Mouse (Mus musculus) liver, adult 2 months (tissue): Measurements from ENCODE around the gene BC034090. TPM values are rescaled to one million over a fixed set of nuclear protein-coding genes. Genes with fewer than 3 reads are reported as not detected.
A peak's percentile ranks its signal among the peaks of the same experiment; 100 is the strongest.

ENCODE experiments used
- DNase-seq: peaks from one replicate; pipeline ENCODE4 v3.0.0-alpha.2; 2011; ENCODE audit warnings: low read depth, low spot score; ENCODE audit errors: extremely low read depth
- H3K27ac ChIP-seq: fragments of 200-500 bp; replicated peaks from 2 replicates; pipeline ENCODE4 v1.5.1; 2012; ENCODE audit warnings: low read depth, mild to moderate bottlenecking, control low read depth, inconsistent platforms, low read length; ENCODE audit not compliant: insufficient read depth
- H3K27me3 ChIP-seq: fragments of 200-500 bp; 2 replicates; pipeline ENCODE4 v1.6.1; 2012; ENCODE audit warnings: mild to moderate bottlenecking, moderate library complexity, low read length, inconsistent platforms; ENCODE audit not compliant: control insufficient read depth, insufficient read depth
- H3K36me3 ChIP-seq: fragments of 200-500 bp; 2 replicates; pipeline ENCODE4 v1.6.1; 2012; ENCODE audit warnings: low read length, inconsistent platforms; ENCODE audit not compliant: control insufficient read depth, insufficient read depth
- H3K4me1 ChIP-seq: fragments of 200-500 bp; 2 replicates; pipeline ENCODE4 v1.6.1; 2011; ENCODE audit warnings: low read length; ENCODE audit not compliant: control insufficient read depth, insufficient read depth
- H3K4me3 ChIP-seq: fragments of 200-500 bp; 2 replicates; pipeline ENCODE4 v1.5.1; 2011; ENCODE audit warnings: low read depth, mild to moderate bottlenecking, control low read depth, low read length, moderate library complexity; ENCODE audit not compliant: insufficient read depth
- H3K79me2 ChIP-seq: fragments of 200-500 bp; 2 replicates; pipeline ENCODE4 v1.6.1; 2012; ENCODE audit warnings: inconsistent platforms, mild to moderate bottlenecking, low read length, moderate library complexity; ENCODE audit not compliant: control insufficient read depth, insufficient read depth
- H3K9ac ChIP-seq: fragments of 200-500 bp; 2 replicates; pipeline ENCODE4 v1.6.1; 2012; ENCODE audit warnings: low read depth, mild to moderate bottlenecking, control low read depth, inconsistent platforms, low read length
- CTCF ChIP-seq: fragments of 200-500 bp; IDR thresholded peaks from 2 replicates; pipeline ENCODE4 v1.5.1; 2011; ENCODE audit warnings: low read depth, low read length, control low read depth
- POLR2A ChIP-seq: fragments of 200-500 bp; IDR thresholded peaks from 2 replicates; pipeline ENCODE4 v1.6.1; 2011; ENCODE audit warnings: low read length, control low read depth; ENCODE audit not compliant: insufficient read depth; ENCODE audit errors: extremely low read depth
- WGBS: fragments of 180-500 bp; shearing (Covaris S2); methylation state at CpG from one replicate; pipeline ENCODE4 v1.1.7; 2018; 5-methylcytosine and 5-hydroxymethylcytosine counted together
- polyA plus RNA-seq: library from polyadenylated mRNA; depleted of rRNA; stranded (reverse); fragments of >200 nt; gene quantifications from 2 replicates; pipeline ENCODE4 v1.2.3, GENCODE M21; 2012
- total RNA-seq: library from RNA; depleted of rRNA; stranded (reverse); fragments of >200 nt; gene quantifications from 2 replicates; pipeline ENCODE4 v1.2.3, GENCODE M21; 2014

The BC034090 gene
- total and polyA plus RNA-seq, 2 experiments: 0.09 to 0.33 TPM

GRCm38 (mm10) chr1:155205822-155206660 is 38.2 kb downstream of the BC034090 start:
- H3K36me3 ChIP-seq: no peaks in the 10 kb centered on the region
- H3K27ac ChIP-seq: no peak overlapping the region
- 91% methylated on average over 19 of the region's 19 CpGs for WGBS
- no peaks in the 10 kb centered on the region for H3K79me2 ChIP-seq
- H3K4me3 ChIP-seq: no peak overlapping the region
- H3K9ac ChIP-seq: no peak overlapping the region
- no peaks in the 10 kb centered on the region for H3K27me3 ChIP-seq
- no peak for DNase-seq
- H3K4me1 ChIP-seq: peaks cover 14% of the 10 kb centered on the region
- TF ChIP-seq POLR2A (no peak), CTCF (no peak)

- no peak overlapping the region for H3K27ac ChIP-seq
- WGBS: 79% methylated on average over 7 of the region's 7 CpGs
- H3K4me3 ChIP-seq: no peak overlapping the region
- no peaks in the 10 kb centered on the region for H3K79me2 ChIP-seq
- H3K9ac ChIP-seq: no peak overlapping the region
- H3K27me3 ChIP-seq: no peaks in the 10 kb centered on the region
- DNase-seq: no peak
- no peaks in the 10 kb centered on the region for H3K36me3 ChIP-seq
- peaks cover 17% of the 10 kb centered on the region for H3K4me1 ChIP-seq
- no peak for TF ChIP-seq POLR2A
- no peak for TF ChIP-seq CTCF
Measured at GRCm38 (mm10) chr1:155205311-155205710, 38.9 kb downstream of the BC034090 start.

DNA sequence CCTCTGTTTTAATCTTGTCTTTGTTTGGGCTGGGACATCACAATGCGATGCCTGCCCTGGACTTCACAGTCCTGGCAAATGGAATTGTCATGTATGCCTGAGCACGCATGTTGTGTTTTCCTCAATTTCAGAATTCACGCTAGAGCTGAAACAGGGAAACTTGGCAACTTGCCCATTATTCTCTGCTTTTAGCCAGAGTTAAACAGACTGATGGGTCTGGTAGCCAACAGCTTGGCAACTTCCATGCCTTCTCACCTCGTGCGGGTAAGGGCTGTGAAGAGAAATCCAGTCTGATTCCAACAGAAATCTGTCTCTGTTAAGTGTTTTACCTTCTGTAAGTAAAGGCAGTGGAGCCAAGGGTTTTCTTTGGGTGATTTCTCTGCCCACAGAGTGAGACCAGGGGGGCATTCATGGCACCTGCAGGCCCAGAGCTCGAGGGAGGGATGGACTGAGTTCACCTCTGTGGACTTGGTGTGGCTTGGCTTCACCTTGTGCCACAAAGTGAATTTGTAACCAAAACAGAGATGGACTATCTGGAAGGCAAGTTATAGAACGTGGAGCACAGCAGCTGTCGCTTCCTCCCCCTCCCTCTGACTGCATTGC is 39.6 kb downstream of the BC034090 start:
- 36% methylated on average over 8 of the region's 8 CpGs for WGBS
- Histone ChIP-seq H3K27me3 (no peaks in the 10 kb centered on the region), H3K79me2 (no peaks in the 10 kb centered on the region), H3K4me3 (no peak overlapping the region), H3K27ac (no peak overlapping the region; the same call in 1 of the 2 replicates), H3K4me1 (peaks cover 21% of the 10 kb centered on the region), H3K9ac (no peak overlapping the region), H3K36me3 (no peaks in the 10 kb centered on the region)
- peak; percentile 83 for DNase-seq
- TF ChIP-seq CTCF (no peak), POLR2A (no peak)

- 95% methylated on average over 12 of the region's 12 CpGs for WGBS
- no peak for DNase-seq
- H3K9ac ChIP-seq: no peak overlapping the region
- no peaks in the 10 kb centered on the region for H3K36me3 ChIP-seq
- H3K4me1 ChIP-seq: peaks cover 24% of the 10 kb centered on the region
- no peak overlapping the region for H3K4me3 ChIP-seq
- no peak overlapping the region for H3K27ac ChIP-seq
- TF ChIP-seq POLR2A (no peak), CTCF (no peak)
- H3K79me2 ChIP-seq: no peaks in the 10 kb centered on the region
- no peaks in the 10 kb centered on the region for H3K27me3 ChIP-seq
Measured at GRCm38 (mm10) chr1:155203954-155204353, 40.3 kb downstream of the BC034090 start.

- Histone ChIP-seq H3K27ac (no peak overlapping the region), H3K4me3 (no peak overlapping the region), H3K36me3 (no peaks in the 10 kb centered on the region), H3K4me1 (peaks cover 24% of the 10 kb centered on the region), H3K9ac (no peak overlapping the region), H3K27me3 (no peaks in the 10 kb centered on the region), H3K79me2 (no peaks in the 10 kb centered on the region)
- TF ChIP-seq POLR2A (no peak), CTCF (no peak)
- WGBS: 60% methylated on average over 7 of the region's 7 CpGs
- peak; percentile 79 for DNase-seq
Measured at GRCm38 (mm10) chr1:155203101-155203500, 41.1 kb downstream of the BC034090 start.

DNA sequence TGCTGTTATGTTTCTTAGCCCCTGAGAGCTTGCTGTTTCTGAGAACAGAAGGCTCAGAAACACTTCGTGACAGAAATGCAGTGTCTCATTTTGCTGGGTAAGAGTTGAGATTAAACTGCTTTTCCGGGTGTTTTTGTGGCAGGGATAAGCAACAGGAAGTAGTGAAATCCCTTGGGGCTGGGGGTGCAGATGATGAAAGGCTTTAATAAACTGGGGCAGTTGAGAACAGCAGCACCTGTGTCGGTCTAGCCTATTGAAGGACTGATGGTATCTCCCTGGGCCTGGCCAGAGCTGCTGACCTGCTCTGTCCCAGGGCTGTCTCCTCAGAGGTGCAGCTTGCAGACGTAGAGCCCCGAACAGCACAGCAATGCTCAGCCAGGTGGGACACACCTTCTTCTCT is 41.8 kb downstream of the BC034090 start:
- Histone ChIP-seq H3K9ac (no peak overlapping the region), H3K27me3 (no peaks in the 10 kb centered on the region), H3K36me3 (no peaks in the 10 kb centered on the region), H3K4me3 (no peak overlapping the region), H3K27ac (0 out of 2 replicates have a peak overlapping the region, but pooled peaks have one; percentile 8), H3K79me2 (no peaks in the 10 kb centered on the region), H3K4me1 (peaks cover 24% of the 10 kb centered on the region)
- TF ChIP-seq POLR2A: no peak
- no peak for TF ChIP-seq CTCF
- DNase-seq: no peak
- WGBS: 73% methylated on average over 5 of the region's 5 CpGs
